Mouse (Mus musculus): ENCODE results near the gene Ttc27.

DNA sequence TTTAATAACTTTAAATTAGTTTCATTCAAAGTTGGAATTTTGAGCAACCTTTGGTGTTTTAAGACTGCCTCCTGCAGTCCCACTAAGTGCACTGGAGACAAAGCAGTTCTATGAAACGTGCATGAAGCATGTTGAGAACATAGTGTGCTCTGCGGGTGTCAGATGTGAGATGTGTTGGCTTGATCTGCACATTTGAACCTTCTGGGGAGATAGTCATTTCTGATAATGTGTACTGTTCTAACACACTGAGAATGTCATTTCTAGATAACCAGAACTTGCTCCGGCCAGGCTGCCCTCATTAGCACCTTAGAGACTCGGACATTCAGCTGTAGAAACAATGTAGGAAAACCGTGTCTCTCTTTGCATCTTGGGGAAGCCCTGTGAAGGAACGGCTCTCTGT, 126.0 kb downstream of the Ttc27 start:
- no peak for TF ChIP-seq POLR2A (IDR thresholded peaks at IDR 0.05; ENCODE audit: low read depth, low read length)
- TF ChIP-seq CTCF (conservative IDR thresholded peaks at IDR 0.05 in 1 of 2, IDR thresholded peaks at IDR 0.05 in 1 of 2; ENCODE audit: low read depth in 2 of 2, low read length in 2 of 2): no peak
- TF ChIP-seq E2F4 (IDR thresholded peaks at IDR 0.05; ENCODE audit: insufficient replicate concordance, low read depth, low read length): no peak
- no peak for TF ChIP-seq POLR2AphosphoS2 (IDR thresholded peaks at IDR 0.05; ENCODE audit: low read depth, low read length)
- no peak for TF ChIP-seq CHD2 (IDR thresholded peaks at IDR 0.05; ENCODE audit: low read length)
- TF ChIP-seq MAZ (IDR thresholded peaks at IDR 0.05; ENCODE audit: low read depth, low read length): no peak
- TF ChIP-seq MAFK (IDR thresholded peaks at IDR 0.05; ENCODE audit: insufficient replicate concordance, low read length): no peak
- no peak for TF ChIP-seq MAX (IDR thresholded peaks at IDR 0.05; ENCODE audit: low read length)
- TF ChIP-seq KAT2A (IDR thresholded peaks at IDR 0.05; ENCODE audit: insufficient replicate concordance, low read length): no peak
- TF ChIP-seq HCFC1 (IDR thresholded peaks at IDR 0.05; ENCODE audit: low read depth, low read length): no peak
- TF ChIP-seq ZMIZ1 (IDR thresholded peaks at IDR 0.05; ENCODE audit: low read depth, low read length): no peak

All from CH12.LX (cell line).